Mouse (Mus musculus): Measurements from ENCODE around the gene Vax1.

DNA sequence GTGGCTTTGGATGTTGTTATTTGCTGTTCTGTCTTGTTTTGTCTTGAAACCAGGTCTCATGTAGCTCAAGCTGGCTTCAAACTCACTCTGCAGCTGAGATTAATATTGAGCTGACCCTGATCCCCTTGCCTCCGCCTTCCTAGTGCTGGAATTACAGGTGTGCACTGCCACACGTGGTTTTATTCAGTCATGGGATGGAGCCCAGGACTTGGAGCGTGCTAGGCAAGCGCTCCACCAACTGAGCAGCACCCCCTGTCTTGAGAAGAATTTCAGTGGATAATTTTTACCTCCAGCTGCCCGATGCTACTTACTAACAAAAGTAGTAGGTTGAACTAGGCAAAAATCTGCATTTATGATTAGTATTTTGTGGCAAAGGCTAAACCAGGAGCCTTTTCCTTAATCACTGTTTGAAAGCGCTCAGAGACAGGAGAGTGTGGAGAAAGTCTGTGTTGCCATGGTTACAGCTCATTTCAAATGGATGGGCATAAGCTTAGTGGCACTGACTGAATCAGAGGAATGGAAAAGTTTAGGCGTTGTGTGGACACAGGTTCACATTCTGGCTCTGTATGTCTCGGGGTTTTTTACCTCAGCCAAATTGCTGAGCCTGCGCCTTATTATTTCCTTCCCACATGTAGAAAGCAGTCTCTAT is 24.2 kb downstream of the Vax1 start:
- no peak for TF ChIP-seq CTCF (IDR thresholded peaks at IDR 0.05; ENCODE audit: control insufficient read depth, insufficient read depth, low read length)
- TF ChIP-seq POLR2A (IDR thresholded peaks at IDR 0.05; ENCODE audit: borderline replicate concordance, control insufficient read depth, low read depth, low read length) = no peak
